In genomic region chr2:166809499-166809898, GRCm38 (mm10) we compare ENCODE assay signal across 17 mouse cellular contexts. TPM values are rescaled to one million over a fixed set of nuclear protein-coding genes. Genes with fewer than 3 reads are reported as not detected.
DNase-seq lines count a peak whose midpoint lies in the region; TF ChIP-seq lines count a peak whose summit lies in the region.
"Had no signal": no experiment of that assay in that cellular context is flagged by ENCODE, and none has a peak within 500 bp of the region (broad histone marks: within the 10 kb centered on the region; RNA-seq: fewer than 3 reads in every experiment).

No protein-coding gene starts in this region.

- intact Hi-C loops in gastrocnemius, adult 2 months (cut with DNase I) = no loop called here

- peak overlapping the region; percentile 10; the same call in 1 of the 2 replicates for H3K27ac ChIP-seq in gastrocnemius, adult 2 months
- H3K27ac ChIP-seq: forebrain, embryonic 10.5 days; forebrain, embryonic 13.5 days; hindbrain, embryonic 12.5 days; hindbrain, embryonic 15.5 days had no signal

- no peak overlapping the region for H3K4me3 ChIP-seq in gastrocnemius, adult 2 months
- H3K4me3 ChIP-seq: forebrain, embryonic 10.5 days; forebrain, embryonic 13.5 days; hindbrain, embryonic 12.5 days; hindbrain, embryonic 15.5 days had no signal

- DNase-seq in adrenal gland, adult 8-10 months = peak; percentile 35
- DNase-seq in adrenal gland, adult 18-20 months (ENCODE audit: low spot score in 2 of 2) = no peak
- DNase-seq in gastrocnemius, adult 2 months = peak; percentile 6
- no peak for DNase-seq in gastrocnemius, adult 8-10 months (ENCODE audit: low spot score in 2 of 2)
- peak; percentile 18 for DNase-seq in MN1 (ENCODE audit: low spot score)
- DNase-seq in brain, adult 2 months (ENCODE audit: low read depth, low spot score) = peak; percentile 53
- DNase-seq: cerebellum, adult 11-12 months; cerebellum, adult 8-10 months; cerebellum, postnatal 10 days; cerebellum, postnatal 36 days; gastrocnemius, postnatal 14 days; heart, adult 11 months; kidney, adult 2 months had no signal

- TF ChIP-seq CTCF in gastrocnemius, adult 2 months (IDR thresholded peaks at IDR 0.05) = no peak

RNA-seq across cellular contexts. Expression of gene Arfgef2, which starts 4.1 kb away (rescaled TPM):
- 10 to 100 TPM; 59.7 to 83.9 (median 74.0) TPM for total RNA-seq in adrenal gland, adult 8-10 months (2022)
- 10 to 100 TPM; 49.0 to 69.7 TPM for total RNA-seq in adrenal gland, adult 18-20 months (2021)
- total RNA-seq in gastrocnemius, adult 2 months (2021) = 10 to 100 TPM; 24.9 to 30.9 TPM
- total RNA-seq in gastrocnemius, adult 8-10 months (2022) = 10 to 100 TPM; 24.6 to 34.7 (median 25.8) TPM

RNA-seq across cellular contexts. Expression of gene Trp53rkb, which starts 17.2 kb away (rescaled TPM):
- 1 to 10 TPM; 3.9 to 8.1 (median 4.9) TPM for total RNA-seq in adrenal gland, adult 8-10 months (2022)
- total RNA-seq in adrenal gland, adult 18-20 months (2021) = 1 to 10 TPM; 4.2 to 5.7 TPM
- 1 to 10 TPM; 2.2 to 3.1 TPM for total RNA-seq in gastrocnemius, adult 2 months (2021)
- total RNA-seq in gastrocnemius, adult 8-10 months (2022) = 1 to 10 TPM; 1.4 to 2.6 (median 2.3) TPM

Comparison
In these comparisons a context has a peak if more than half of its experiments do, and no peak if none do; other contexts are left out.
1. DNase-seq: peak in adrenal gland, adult 8-10 months (single experiment), gastrocnemius, adult 2 months (single experiment), MN1 (single experiment) and brain, adult 2 months (single experiment); none in adrenal gland, adult 18-20 months (0 of 2) and gastrocnemius, adult 8-10 months (0 of 2).